Mouse (Mus musculus) macrophage (primary cell): ENCODE data around the gene Pom121l2. TPM values are rescaled to one million over a fixed set of nuclear protein-coding genes. Genes with fewer than 3 reads are reported as not detected.

Experiments used
- H3K27ac ChIP-seq: fragments of 350-480 bp; formaldehyde crosslinking; 2 replicates; pipeline ENCODE4 v1.9.0; 2021
- H3K36me3 ChIP-seq: fragments of 350-480 bp; formaldehyde crosslinking; 2 replicates; pipeline ENCODE4 v1.9.0; 2021; ENCODE audit errors: inconsistent target
- H3K4me3 ChIP-seq: fragments of 350-480 bp; formaldehyde crosslinking; 2 replicates; pipeline ENCODE4 v1.9.0; 2021; ENCODE audit errors: inconsistent target
- H3K79me2 ChIP-seq: fragments of 350-480 bp; formaldehyde crosslinking; 2 replicates; pipeline ENCODE4 v1.9.0; 2021; ENCODE audit errors: inconsistent target
- WGBS: methylation state at CpG from one replicate; pipeline ENCODE4 v1.1.7; 2026; ENCODE audit warnings: inconsistent platforms; ENCODE audit not compliant: missing documents; 5-methylcytosine and 5-hydroxymethylcytosine counted together
- polyA plus RNA-seq: library from polyadenylated mRNA; stranded (reverse); fragments of 250-400 nt; gene quantifications from 3 replicates; pipeline ENCODE4 v1.2.4, GENCODE M21; 2018; ENCODE audit warnings: inconsistent platforms

Gene Pom121l2
- polyA plus RNA-seq, 1 experiment from 2014 or later = not detected

DNA sequence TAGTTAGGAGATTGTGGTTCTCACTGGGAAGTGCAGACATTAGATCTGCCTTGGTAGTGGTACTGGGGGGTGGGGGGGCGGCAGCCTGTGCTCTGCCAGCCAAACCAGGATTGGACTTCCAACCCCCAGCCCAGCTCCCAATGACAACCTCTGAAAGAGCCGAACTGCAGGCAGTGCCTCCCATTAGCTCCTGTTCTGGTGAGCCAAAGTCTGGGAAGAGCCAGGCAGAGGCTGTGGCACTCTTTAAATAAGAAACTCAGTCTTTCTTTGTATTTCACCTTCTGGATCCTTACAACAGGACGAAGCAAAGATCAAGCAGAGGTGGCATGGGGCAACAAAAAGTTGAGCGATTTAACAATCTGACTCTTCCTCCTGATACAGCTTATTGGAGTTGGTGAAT is 18.2 kb downstream of the Pom121l2 start:
- WGBS = 79% methylated on average over 4 of the region's 4 CpGs
- Histone ChIP-seq H3K4me3 (no peak overlapping the region), H3K79me2 (no peaks in the 10 kb centered on the region), H3K36me3 (no peaks in the 10 kb centered on the region), H3K27ac (no peak overlapping the region)

DNA sequence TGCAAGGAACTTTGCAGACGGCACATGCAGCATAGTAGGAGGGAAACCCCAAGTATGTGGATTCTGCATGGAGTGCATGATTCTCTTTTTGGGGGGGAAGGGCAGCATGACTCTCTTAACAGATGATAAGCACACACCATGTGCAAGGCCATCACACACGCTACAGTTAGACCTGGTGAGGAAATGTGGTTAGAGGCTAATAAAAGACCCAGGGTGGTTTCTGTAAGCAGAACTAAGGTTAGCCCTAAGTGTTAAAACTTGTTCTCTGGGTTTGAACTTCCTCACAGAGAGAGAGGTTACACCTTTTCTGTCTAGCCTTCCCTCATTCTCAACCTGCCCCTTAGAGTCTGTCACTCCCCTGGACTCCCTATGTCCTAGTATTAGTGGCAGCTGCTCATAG is 20.4 kb downstream of the Pom121l2 start:
- peak overlapping the region; percentile 44 for H3K27ac ChIP-seq
- H3K36me3 ChIP-seq = no peaks in the 10 kb centered on the region
- no peak overlapping the region for H3K4me3 ChIP-seq
- 13% methylated on average over 2 of the region's 2 CpGs for WGBS
- no peaks in the 10 kb centered on the region for H3K79me2 ChIP-seq

DNA sequence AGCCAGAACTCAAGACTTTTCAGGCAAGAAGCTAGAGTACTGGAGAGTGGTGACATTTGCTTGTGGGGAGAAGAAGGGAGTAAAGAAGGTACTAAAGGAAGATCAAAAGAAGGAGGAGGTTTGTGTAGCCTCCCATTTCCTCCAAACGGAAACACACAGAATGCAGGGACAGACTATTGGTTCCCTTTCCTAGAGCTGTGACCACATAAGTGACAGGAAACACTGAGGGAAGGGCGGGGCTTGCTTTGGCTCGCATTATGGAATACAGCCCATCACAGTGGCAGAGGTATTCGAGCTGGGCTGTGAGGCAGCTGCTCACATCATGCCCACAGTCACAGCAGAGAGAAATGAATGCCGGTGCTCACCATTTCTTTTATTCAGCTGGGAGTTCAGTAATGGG is 20.8 kb downstream of the Pom121l2 start:
- Histone ChIP-seq H3K36me3 (no peaks in the 10 kb centered on the region), H3K79me2 (no peaks in the 10 kb centered on the region), H3K4me3 (no peak overlapping the region), H3K27ac (peak overlapping the region; percentile 44)
- 0% methylated on average over 5 of the region's 5 CpGs for WGBS

DNA sequence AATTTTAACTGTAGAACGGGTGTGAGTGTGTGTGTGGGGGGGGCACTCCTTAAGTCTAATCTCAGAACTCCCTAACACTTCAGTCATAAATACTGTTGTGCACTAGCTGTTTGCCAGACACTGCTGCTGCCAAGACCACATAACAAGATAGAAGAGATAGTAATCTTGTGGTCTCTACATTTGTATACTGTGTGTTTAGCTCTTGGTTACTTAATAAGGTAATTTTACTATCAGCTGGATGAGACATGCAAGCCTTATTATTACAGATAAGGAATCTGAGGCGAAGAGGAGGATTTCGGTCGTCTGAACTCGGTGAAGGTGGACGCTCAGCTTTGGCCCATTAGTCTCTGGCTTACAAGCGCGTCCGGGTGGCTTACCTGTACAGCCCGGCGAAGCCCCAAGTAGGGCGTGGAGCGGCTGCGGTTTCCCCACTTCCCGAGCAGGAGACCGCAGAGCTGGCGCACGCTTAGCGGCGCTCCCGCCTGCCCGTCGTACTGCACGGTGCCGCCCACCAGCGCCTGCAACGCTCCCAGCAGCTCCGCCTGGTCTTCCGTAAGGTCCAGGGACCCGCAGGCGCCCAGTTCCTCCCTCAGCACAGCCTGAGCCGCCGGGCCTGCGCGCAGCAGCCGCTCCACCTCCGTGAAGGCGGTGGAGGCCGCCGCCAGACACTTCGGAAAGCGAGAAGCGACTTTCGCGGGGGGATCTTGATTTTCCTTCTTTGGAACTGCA is 24.8 kb downstream of the Pom121l2 start:
- H3K4me3 ChIP-seq = peak overlapping the region; percentile 45
- no peaks in the 10 kb centered on the region for H3K79me2 ChIP-seq
- H3K36me3 ChIP-seq = no peaks in the 10 kb centered on the region
- no peak overlapping the region for H3K27ac ChIP-seq
- 2% methylated on average over 44 of the region's 45 CpGs for WGBS

DNA sequence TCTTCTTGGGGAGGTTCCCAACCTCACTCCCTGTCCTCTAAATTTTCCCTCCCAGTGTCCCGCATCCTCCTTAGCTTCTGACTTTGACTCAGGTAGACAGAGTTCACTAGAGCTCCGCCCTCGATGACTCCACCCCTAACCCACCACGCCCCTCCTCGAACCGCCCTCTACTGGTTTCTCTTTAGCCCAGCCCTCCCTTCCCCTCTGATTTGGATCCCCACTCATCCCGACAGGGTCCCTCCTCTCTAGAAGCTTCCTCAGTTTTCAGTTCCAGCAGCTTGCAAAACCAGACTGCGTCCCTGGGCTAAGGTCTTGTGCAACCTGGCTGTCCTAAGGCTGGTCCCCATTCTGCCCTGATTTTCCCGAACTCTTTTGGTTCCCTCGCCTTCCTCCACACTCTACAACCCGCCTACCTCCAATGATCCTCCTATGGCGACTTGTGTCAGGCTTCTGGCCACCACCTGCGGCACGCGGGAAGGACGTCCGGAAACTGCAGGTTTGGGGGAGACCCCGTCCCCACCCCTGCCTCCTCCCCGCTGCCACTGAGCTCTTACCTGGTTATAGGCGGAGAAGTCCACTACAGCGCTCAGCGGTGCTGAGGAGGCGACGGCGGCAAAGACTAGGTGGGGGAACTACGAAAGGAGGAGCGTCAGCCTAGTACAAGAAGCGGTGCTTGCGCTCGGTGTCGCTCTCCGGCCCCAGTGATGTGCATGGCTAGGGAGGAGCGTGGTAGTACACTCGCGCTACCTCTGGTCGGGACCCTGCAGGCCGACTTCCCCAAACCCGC is 25.5 kb downstream of the Pom121l2 start:
- Histone ChIP-seq H3K4me3 (peak overlapping the region; percentile 45), H3K27ac (no peak overlapping the region), H3K79me2 (no peaks in the 10 kb centered on the region), H3K36me3 (no peaks in the 10 kb centered on the region)
- WGBS = 4% methylated on average over 38 of the region's 38 CpGs

DNA sequence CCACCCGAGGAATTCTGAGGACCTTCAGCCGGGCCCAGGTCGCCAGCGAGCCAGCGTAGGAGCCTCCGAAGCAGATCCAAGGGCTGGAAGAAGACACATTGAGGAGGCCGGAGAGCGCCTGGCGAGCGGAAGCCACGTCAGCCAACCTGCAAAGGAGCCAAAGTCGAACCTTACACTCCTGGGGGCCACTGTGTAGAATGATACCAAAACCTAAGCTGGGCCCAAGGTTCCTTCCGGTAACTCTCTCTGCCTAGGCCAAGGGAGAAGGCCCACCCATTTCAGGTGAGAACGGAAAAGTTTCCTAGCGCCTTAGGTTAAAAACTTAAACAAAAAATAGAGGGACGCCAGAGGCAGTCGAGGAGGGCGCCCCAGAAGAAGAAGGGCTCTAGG is 26.1 kb downstream of the Pom121l2 start:
- Histone ChIP-seq H3K4me3 (no peak overlapping the region; the same call in 1 of the 2 replicates), H3K36me3 (no peaks in the 10 kb centered on the region), H3K27ac (no peak overlapping the region), H3K79me2 (no peaks in the 10 kb centered on the region)
- WGBS = 34% methylated on average over 18 of the region's 18 CpGs

DNA sequence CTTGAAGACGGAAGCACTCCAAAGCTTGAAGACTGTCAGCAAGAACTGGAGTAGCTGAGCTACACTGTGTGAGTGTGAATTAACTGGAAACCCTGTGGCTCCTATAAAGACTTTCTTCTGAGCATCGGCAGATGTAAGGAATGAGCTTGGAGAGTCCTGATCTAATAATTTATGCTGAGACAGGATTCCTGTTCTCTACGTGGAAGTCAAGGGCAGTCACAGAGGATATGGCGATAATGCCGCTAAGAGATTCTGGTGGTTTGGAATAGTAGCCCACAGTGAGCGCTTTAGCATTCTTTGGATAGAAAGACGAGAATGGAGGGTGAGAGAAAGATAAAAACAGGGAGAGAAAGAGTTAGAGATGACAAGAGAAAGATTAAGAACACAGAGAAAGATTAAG is 26.9 kb downstream of the Pom121l2 start:
- H3K36me3 ChIP-seq = no peaks in the 10 kb centered on the region
- H3K79me2 ChIP-seq = no peaks in the 10 kb centered on the region
- no peak overlapping the region for H3K27ac ChIP-seq
- H3K4me3 ChIP-seq = no peak overlapping the region
- 81% methylated on average over 7 of the region's 7 CpGs for WGBS

DNA sequence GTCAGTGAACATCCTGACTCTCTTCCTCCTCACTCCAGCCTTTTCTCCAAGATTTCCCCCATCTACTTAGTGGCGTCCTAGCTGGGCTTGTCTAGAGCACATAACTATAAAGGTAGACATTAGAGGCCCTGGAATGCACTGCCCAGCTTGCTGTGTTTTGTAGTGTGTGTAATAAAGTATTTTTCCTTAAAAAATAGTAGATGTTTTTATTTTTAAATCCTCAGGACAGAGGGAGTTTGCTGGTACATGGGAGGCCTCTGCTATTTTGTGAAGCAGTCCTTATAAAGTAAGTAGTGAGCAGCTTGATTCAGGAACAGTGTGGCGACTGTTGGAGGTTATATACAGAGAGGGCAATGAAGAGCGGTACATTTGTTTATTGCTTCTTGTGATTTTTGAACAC is 27.7 kb downstream of the Pom121l2 start:
- Histone ChIP-seq H3K36me3 (no peaks in the 10 kb centered on the region), H3K79me2 (no peaks in the 10 kb centered on the region), H3K27ac (no peak overlapping the region), H3K4me3 (no peak overlapping the region)
- WGBS = 93% methylated on average over 3 of the region's 3 CpGs

DNA sequence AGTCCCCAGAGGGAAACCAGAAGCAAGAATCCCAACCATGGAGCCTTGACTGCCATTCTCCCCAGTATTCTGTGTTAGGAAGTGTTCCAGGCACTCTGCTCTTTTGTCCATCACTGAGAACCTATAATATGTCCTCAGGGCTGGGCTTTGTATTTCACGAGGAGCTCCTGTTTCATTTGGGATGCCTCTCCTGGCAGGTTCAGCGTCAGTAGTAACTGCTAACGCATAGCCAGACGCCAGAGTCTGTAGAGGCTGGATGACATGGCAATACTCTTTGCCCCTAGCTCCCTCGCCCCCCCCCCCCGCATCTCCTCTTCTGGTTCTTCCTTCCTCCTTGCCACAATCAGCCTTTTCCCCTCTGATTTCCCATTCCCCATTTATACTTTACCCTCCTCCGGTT is 28.6 kb downstream of the Pom121l2 start, which contains the start of gene Prss16:
TSS of gene Prss16 (minus strand) at position 101 of the 400 bp plus-strand sequence.
- 28% methylated on average over 5 of the region's 7 CpGs for WGBS
- Histone ChIP-seq H3K79me2 (no peaks in the 10 kb centered on the region), H3K27ac (no peak within 1 kb of the TSS), H3K36me3 (no peaks in the 10 kb centered on the region), H3K4me3 (no peak within 1 kb of the TSS)

DNA sequence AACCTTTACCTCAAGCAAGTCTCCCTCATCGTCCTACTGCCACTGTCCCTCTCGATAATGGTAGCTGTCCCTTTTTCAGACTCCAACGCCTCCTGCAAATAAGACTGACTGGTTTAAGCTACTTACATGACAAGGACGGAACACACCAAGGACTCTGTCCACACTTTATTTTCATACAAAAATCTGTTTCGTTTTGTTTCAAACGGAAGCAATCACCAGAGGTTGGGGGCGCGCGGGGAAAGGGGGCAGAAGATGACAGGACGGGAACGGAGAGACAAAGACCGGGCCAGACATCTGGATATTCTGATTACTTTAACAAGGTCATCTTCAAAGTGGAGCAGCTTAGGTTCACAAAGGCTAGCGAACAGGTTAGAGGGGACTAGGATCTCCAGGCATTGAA is 32.7 kb downstream of the Pom121l2 start:
- H3K36me3 ChIP-seq = no peaks in the 10 kb centered on the region
- H3K79me2 ChIP-seq = no peaks in the 10 kb centered on the region
- WGBS = 20% methylated on average over 13 of the region's 13 CpGs
- H3K27ac ChIP-seq = no peak overlapping the region
- H3K4me3 ChIP-seq = no peak overlapping the region

DNA sequence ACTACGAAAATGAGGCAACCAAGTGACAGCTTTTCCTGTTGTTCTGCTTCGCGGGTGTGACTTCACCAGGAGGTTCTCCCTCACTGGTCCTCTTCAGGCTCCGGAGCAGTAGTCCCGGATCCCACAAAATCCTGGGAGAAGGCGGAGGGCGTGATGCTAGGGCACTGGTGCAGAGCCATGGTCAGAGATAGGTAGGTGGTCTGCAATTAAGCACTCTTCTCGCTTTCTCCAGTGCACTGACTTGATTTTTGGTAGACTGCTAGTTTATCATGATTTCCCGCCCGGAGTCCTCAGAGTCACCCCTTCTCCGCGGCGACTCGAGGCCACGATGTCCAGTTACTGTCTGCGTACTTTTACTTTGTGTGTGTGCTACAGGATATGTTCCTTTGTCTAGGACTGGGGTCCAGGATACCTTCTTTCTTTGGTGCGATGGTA is 33.4 kb downstream of the Pom121l2 start:
- no peak overlapping the region for H3K27ac ChIP-seq
- WGBS = 24% methylated on average over 17 of the region's 17 CpGs
- H3K4me3 ChIP-seq = no peak overlapping the region; the same call in 1 of the 2 replicates
- no peaks in the 10 kb centered on the region for H3K79me2 ChIP-seq
- no peaks in the 10 kb centered on the region for H3K36me3 ChIP-seq

DNA sequence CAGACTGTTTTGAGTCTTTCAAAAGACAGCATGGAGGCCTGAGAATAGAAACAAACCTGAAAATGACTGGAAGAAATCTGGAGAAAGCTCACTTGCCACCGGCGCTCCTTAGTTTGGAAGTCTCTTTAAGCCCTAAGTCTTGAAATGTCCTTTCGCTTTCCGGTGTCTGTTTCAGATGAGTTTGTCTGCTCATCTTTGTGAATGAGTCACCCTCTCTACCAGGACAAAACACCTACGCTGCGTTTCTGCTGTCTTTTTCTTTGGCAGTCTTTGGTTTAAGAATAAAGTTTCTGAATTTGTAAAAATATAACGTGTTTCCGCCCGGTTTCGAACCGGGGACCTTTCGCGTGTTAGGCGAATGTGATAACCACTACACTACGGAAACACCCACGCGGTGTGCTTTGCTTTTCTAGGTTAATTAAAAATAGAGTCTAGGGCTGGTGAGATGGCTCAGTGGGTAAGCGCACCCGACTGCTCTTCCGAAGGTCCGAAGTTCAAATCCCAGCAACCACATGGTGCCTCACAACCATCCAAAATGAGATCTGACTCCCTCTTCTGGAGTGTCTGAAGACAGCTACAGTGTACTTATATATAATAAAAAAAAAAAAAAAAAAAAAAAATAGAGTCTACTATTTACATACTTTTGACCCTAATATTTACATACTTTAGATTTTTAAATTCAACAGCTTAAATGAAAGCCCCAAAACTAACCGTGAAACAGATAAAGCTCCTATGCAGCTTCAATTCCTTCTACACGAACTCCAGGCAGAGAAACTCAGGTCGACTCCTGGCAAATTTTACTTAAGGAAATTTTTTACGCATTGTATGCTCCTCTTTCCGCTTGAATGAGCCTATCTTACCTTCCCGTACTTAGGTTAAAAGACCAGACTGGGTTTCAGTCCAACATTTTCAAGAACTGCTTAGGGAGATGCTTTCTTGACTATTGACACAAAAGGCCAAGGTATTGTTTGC is 34.8 kb downstream of the Pom121l2 start:
- H3K27ac ChIP-seq = no peak overlapping the region
- H3K79me2 ChIP-seq = no peaks in the 10 kb centered on the region
- H3K36me3 ChIP-seq = no peaks in the 10 kb centered on the region
- 18% methylated on average over 27 of the region's 27 CpGs for WGBS
- H3K4me3 ChIP-seq = no peak overlapping the region

DNA sequence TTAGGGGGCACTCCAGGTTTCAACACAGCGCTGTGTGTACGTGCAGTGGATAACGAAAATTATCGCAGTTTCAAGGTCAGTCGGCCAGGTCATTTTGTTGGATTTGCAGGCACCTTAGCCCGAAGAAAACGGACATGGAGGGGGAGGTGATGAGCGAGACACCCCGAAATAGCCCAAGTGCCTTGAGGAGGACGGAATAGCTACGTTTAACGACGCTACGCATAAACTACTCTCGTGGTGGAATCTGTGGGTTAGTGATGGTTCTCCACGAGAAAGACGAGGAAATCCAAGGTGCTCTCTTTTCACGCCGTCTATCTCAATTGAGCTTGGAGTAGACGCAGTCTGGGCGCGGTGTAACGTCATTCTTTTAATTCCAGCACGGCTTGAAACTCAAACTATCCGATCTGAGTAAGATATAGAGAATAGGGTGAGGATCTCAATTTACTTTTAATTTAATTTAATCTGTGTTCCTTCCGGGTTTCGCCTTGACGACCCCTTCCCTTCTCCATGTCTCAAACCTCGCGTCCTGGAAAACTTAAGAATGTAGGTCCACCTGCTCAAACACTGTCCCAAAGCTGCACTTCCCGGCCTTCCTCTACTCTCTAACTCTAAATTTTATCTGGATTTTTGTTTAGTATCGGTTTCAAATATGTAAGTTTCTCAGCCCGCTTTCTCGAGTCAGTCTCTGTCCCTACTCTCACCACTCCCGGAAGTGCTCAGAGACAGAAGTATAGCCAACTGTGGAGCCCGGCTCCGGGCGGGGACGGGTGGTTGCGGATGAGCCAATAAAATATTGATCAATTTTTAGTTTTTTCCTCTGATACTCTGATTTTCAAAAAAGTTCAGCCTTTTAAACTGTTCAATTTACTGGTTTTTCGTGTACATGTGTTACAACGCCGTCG is 39.2 kb downstream of the Pom121l2 start:
- Histone ChIP-seq H3K4me3 (peak overlapping the region; percentile 70), H3K79me2 (no peaks in the 10 kb centered on the region), H3K36me3 (no peaks in the 10 kb centered on the region), H3K27ac (no peak overlapping the region)
- WGBS = 10% methylated on average over 44 of the region's 44 CpGs
